Mouse (Mus musculus) kidney, embryonic 14.5 days (tissue): ENCODE data around the gene Ddb1. TPM values are rescaled to one million over a fixed set of nuclear protein-coding genes. Genes with fewer than 3 reads are reported as not detected.

Experiments used
- ATAC-seq: fragments of 200-750 bp; cut with Nextera tagmentation; 2 replicates; pipeline ENCODE4 v1.8.0; 2017; ENCODE audit warnings: moderate number of reproducible peaks, mild to moderate bottlenecking, moderate TSS enrichment, moderate library complexity; ENCODE audit not compliant: low FRiP score, low TSS enrichment
- H3K27ac ChIP-seq: fragments of 300-500 bp; sonication (generic); 2 replicates; pipeline ENCODE4 v1.5.1; 2014; ENCODE audit warnings: low read depth, mild to moderate bottlenecking, low read length, moderate library complexity, mixed read lengths
- H3K27me3 ChIP-seq: fragments of 300-500 bp; sonication (generic); 2 replicates; pipeline ENCODE4 v1.6.1; 2014; ENCODE audit warnings: mild to moderate bottlenecking, low read length; ENCODE audit not compliant: control insufficient read depth, insufficient read depth
- H3K36me3 ChIP-seq: fragments of 300-500 bp; sonication (generic); 2 replicates; pipeline ENCODE4 v1.6.1; 2014; ENCODE audit warnings: low read length, mixed read lengths; ENCODE audit not compliant: control insufficient read depth, insufficient read depth
- H3K4me1 ChIP-seq: fragments of 300-500 bp; sonication (generic); 2 replicates; pipeline ENCODE4 v1.6.1; 2014; ENCODE audit warnings: low read length, mixed read lengths; ENCODE audit not compliant: control insufficient read depth, insufficient read depth
- H3K4me2 ChIP-seq: fragments of 300-500 bp; sonication (generic); replicated peaks from 2 replicates; pipeline ENCODE4 v1.6.1; 2014; ENCODE audit warnings: low read depth, mild to moderate bottlenecking, low read length
- H3K4me3 ChIP-seq: fragments of 300-500 bp; sonication (generic); 2 replicates; pipeline ENCODE4 v1.5.1; 2014; ENCODE audit warnings: mild to moderate bottlenecking, low read length
- H3K9ac ChIP-seq: fragments of 300-500 bp; sonication (generic); 2 replicates; pipeline ENCODE4 v1.6.1; 2014; ENCODE audit warnings: low read depth, mild to moderate bottlenecking, low read length, moderate library complexity
- H3K9me3 ChIP-seq: fragments of 300-500 bp; sonication (generic); 2 replicates; pipeline ENCODE4 v1.6.1; 2016; ENCODE audit warnings: low read length; ENCODE audit not compliant: control insufficient read depth
- whole genome bisulfite sequencing: fragments of 180-500 bp; shearing (Covaris S2); extraction: QIAGEN DNeasy Blood & Tissue Kit; methylation state at CpG from one replicate; pipeline ENCODE4 v1.1.7; 2014; 5-methylcytosine and 5-hydroxymethylcytosine counted together
- polyA plus RNA-seq: library from polyadenylated mRNA; unstranded; fragments of >200 nt; fragmentation: Nextera tagmentation; extraction: Ambion mirVana; gene quantifications from 2 replicates; pipeline ENCODE4 v1.2.1, GENCODE M21; 2014

The Ddb1 gene
- polyA plus RNA-seq, 1 experiment from 2014 or later: 353 TPM

GRCm38 (mm10) chr19:10564278-10564677 lies 40.8 kb upstream of the Ddb1 start:
- ATAC-seq: no peak

GRCm38 (mm10) chr19:10565217-10565616 lies 39.9 kb upstream of the Ddb1 start:
- Histone ChIP-seq H3K36me3 (peaks cover 6% of the 10 kb centered on the region; the same call in 1 of the 2 replicates), H3K9ac (no peak overlapping the region), H3K4me1 (0 out of 2 replicates have a peak, but pooled peaks cover 3% of the 10 kb centered on the region), H3K4me3 (no peak overlapping the region), H3K4me2 (no peak overlapping the region), H3K27me3 (no peaks in the 10 kb centered on the region), H3K9me3 (no peaks in the 10 kb centered on the region), H3K27ac (no peak overlapping the region)
- 76% methylated on average over 4 of the region's 4 CpGs for WGBS
- no peak for ATAC-seq

More at GRCm38 (mm10) chr19:10564278-10564677, 40.8 kb upstream of the Ddb1 start:
- Histone ChIP-seq H3K36me3 (no peaks in the 10 kb centered on the region), H3K9ac (no peak overlapping the region), H3K4me2 (no peak overlapping the region), H3K9me3 (no peaks in the 10 kb centered on the region), H3K4me3 (no peak overlapping the region), H3K4me1 (0 out of 2 replicates have a peak, but pooled peaks cover 3% of the 10 kb centered on the region), H3K27me3 (no peaks in the 10 kb centered on the region), H3K27ac (no peak overlapping the region)
- 83% methylated on average over 6 of the region's 6 CpGs for WGBS

DNA sequence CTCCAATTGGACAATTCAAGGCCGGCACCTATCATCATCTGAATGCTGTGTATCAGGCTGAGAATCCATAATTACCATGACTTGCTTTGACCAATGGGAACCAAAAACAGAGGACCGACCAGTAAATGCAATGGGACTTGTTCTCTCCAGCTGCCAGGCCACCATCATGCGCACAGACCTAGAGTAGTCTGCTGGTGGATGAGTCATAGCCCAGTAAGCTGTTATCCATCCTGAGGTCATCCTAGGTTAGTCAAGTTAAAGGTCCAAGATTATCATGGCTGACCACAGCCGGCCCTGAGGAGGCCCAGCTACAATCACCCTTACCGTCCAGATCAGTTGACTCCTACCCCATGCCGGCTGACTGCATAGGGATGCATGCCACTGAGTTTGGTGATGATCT lies 35.5 kb upstream of the Ddb1 start:
- no peak overlapping the region for H3K4me2 ChIP-seq
- H3K9me3 ChIP-seq: no peaks in the 10 kb centered on the region
- WGBS: 94% methylated on average over 6 of the region's 6 CpGs
- H3K9ac ChIP-seq: no peak overlapping the region
- H3K27ac ChIP-seq: no peak overlapping the region
- peaks cover 46% of the 10 kb centered on the region for H3K36me3 ChIP-seq
- H3K4me1 ChIP-seq: no peaks in the 10 kb centered on the region
- no peaks in the 10 kb centered on the region for H3K27me3 ChIP-seq
- no peak overlapping the region for H3K4me3 ChIP-seq
- ATAC-seq: no peak

GRCm38 (mm10) chr19:10576690-10577561 lies 28.2 kb upstream of the Ddb1 start, which contains the start of the genes Cyb561a3 and Tmem138:
Cyb561a3 (plus strand) TSS chr19:10577172.
Tmem138 (minus strand) TSS chr19:10577362.
- peak within 1 kb of the TSS; percentile 81 for H3K4me2 ChIP-seq
- peak within 1 kb of the TSS; percentile 76 for H3K9ac ChIP-seq
- peak; percentile 97 for ATAC-seq
- peaks cover 31% of the 10 kb centered on the region for H3K36me3 ChIP-seq
- under 1% methylated on average over 44 of the region's 44 CpGs for WGBS
- H3K27ac ChIP-seq: peak within 1 kb of the TSS; percentile 73
- no peaks in the 10 kb centered on the region for H3K27me3 ChIP-seq
- peaks cover 4% of the 10 kb centered on the region; the same call in 1 of the 2 replicates for H3K4me1 ChIP-seq
- no peaks in the 10 kb centered on the region for H3K9me3 ChIP-seq
- H3K4me3 ChIP-seq: peak within 1 kb of the TSS; percentile 78

DNA sequence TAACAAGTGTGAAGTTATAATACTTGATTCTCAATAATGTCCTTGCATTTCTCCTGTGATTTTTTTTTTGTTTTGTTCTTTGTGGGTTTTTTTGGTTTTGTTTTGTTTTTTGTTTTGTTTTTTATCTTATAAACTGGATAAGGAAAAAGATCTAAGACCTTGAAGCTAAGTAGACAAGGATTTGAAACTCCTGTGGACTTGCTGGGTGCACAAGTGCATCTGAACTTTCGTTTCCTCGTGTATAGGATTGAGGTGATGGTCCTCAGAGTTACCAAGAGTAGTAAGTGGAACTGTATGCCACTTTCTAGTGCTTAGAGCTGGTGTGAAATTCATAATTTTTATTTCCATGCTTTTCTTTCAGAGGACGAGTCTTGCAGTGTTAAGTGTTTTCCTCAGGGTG lies 25.0 kb upstream of the Ddb1 start:
- no peaks in the 10 kb centered on the region for H3K9me3 ChIP-seq
- H3K4me1 ChIP-seq: peaks cover 4% of the 10 kb centered on the region; the same call in 1 of the 2 replicates
- no peak overlapping the region for H3K9ac ChIP-seq
- H3K4me2 ChIP-seq: no peak overlapping the region
- 77% methylated on average over 3 of the region's 3 CpGs for WGBS
- no peak overlapping the region for H3K4me3 ChIP-seq
- peaks cover 2% of the 10 kb centered on the region; the same call in 1 of the 2 replicates for H3K36me3 ChIP-seq
- no peaks in the 10 kb centered on the region for H3K27me3 ChIP-seq
- H3K27ac ChIP-seq: no peak overlapping the region
- no peak for ATAC-seq

- 79% methylated on average over 3 of the region's 3 CpGs for WGBS
Observed at GRCm38 (mm10) chr19:10580761-10581160, 24.4 kb upstream of the Ddb1 start.

GRCm38 (mm10) chr19:10581984-10582383 lies 23.1 kb upstream of the Ddb1 start:
- H3K9me3 ChIP-seq: no peaks in the 10 kb centered on the region
- H3K36me3 ChIP-seq: no peaks in the 10 kb centered on the region
- WGBS: 86% methylated on average over 6 of the region's 6 CpGs
- no peaks in the 10 kb centered on the region for H3K4me1 ChIP-seq
- no peaks in the 10 kb centered on the region for H3K27me3 ChIP-seq
- ATAC-seq: no peak
- H3K9ac ChIP-seq: no peak overlapping the region
- no peak overlapping the region for H3K27ac ChIP-seq
- H3K4me2 ChIP-seq: no peak overlapping the region
- H3K4me3 ChIP-seq: no peak overlapping the region

More at GRCm38 (mm10) chr19:10580761-10581160, 24.4 kb upstream of the Ddb1 start:
- Histone ChIP-seq H3K4me3 (no peak overlapping the region), H3K27me3 (no peaks in the 10 kb centered on the region), H3K9me3 (no peaks in the 10 kb centered on the region), H3K4me2 (no peak overlapping the region), H3K27ac (no peak overlapping the region), H3K4me1 (peaks cover 4% of the 10 kb centered on the region; the same call in 1 of the 2 replicates), H3K36me3 (no peaks in the 10 kb centered on the region), H3K9ac (no peak overlapping the region)
- no peak for ATAC-seq

GRCm38 (mm10) chr19:10583550-10584146 lies 21.5 kb upstream of the Ddb1 start:
- Histone ChIP-seq H3K4me3 (no peak overlapping the region), H3K4me1 (no peaks in the 10 kb centered on the region), H3K36me3 (no peaks in the 10 kb centered on the region), H3K27ac (no peak overlapping the region), H3K27me3 (no peaks in the 10 kb centered on the region), H3K9me3 (no peaks in the 10 kb centered on the region), H3K4me2 (no peak overlapping the region), H3K9ac (no peak overlapping the region)
- no peak for ATAC-seq
- WGBS: 67% methylated on average over 7 of the region's 7 CpGs

DNA sequence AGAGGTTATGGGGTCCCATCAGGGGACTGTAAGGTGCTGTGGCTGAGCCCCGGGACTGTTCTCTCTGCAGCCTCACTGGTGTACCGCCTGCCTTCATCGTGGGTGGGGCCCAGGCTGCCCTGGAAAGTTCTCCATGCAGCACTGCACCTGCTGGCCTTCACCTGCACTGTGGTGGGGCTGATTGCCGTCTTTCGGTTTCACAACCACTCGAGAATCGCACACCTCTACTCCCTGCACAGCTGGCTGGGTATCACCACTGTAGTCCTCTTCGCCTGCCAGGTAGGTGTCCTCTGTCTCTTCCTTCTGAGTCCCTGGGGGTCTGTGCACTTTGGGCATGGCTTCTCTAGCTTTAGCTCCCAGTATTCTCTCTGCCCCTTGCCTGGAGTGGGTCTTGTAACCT lies 20.0 kb upstream of the Ddb1 start:
- Histone ChIP-seq H3K4me2 (no peak overlapping the region), H3K4me3 (no peak overlapping the region), H3K27me3 (no peaks in the 10 kb centered on the region), H3K4me1 (no peaks in the 10 kb centered on the region), H3K9me3 (no peaks in the 10 kb centered on the region), H3K27ac (no peak overlapping the region), H3K9ac (no peak overlapping the region), H3K36me3 (no peaks in the 10 kb centered on the region)
- ATAC-seq: no peak
- WGBS: 76% methylated on average over 8 of the region's 8 CpGs
